Mouse (Mus musculus) forebrain, embryonic 13.5 days (tissue): ENCODE results near the gene Krt88. TPM values are rescaled to one million over a fixed set of nuclear protein-coding genes. Genes with fewer than 3 reads are reported as not detected.

Experiments used
- ATAC-seq: fragments of 200-750 bp; cut with Nextera tagmentation; 2 replicates; pipeline ENCODE4 v1.8.0; 2017
- H3K27ac ChIP-seq: fragments of 300-500 bp; sonication (generic); 2 replicates; pipeline ENCODE4 v1.5.1; 2015; ENCODE audit warnings: inconsistent platforms, mild to moderate bottlenecking, moderate library complexity
- H3K27me3 ChIP-seq: fragments of 300-500 bp; sonication (generic); 2 replicates; pipeline ENCODE4 v1.6.1; 2015; ENCODE audit warnings: mild to moderate bottlenecking, inconsistent platforms
- H3K36me3 ChIP-seq: fragments of 300-500 bp; sonication (generic); 2 replicates; pipeline ENCODE4 v1.6.1; 2015; ENCODE audit warnings: mild to moderate bottlenecking, inconsistent platforms; ENCODE audit not compliant: poor library complexity, severe bottlenecking
- H3K4me1 ChIP-seq: fragments of 300-500 bp; sonication (generic); 2 replicates; pipeline ENCODE4 v1.6.1; 2015; ENCODE audit warnings: inconsistent platforms
- H3K4me2 ChIP-seq: fragments of 300-500 bp; sonication (generic); 2 replicates; pipeline ENCODE4 v1.6.1; 2015; ENCODE audit warnings: inconsistent platforms, mild to moderate bottlenecking, moderate library complexity
- H3K4me3 ChIP-seq: fragments of 300-500 bp; sonication (generic); 2 replicates; pipeline ENCODE4 v1.5.1; 2015; ENCODE audit warnings: mild to moderate bottlenecking, inconsistent platforms
- H3K9ac ChIP-seq: fragments of 300-500 bp; sonication (generic); 2 replicates; pipeline ENCODE4 v1.6.1; 2015; ENCODE audit warnings: mild to moderate bottlenecking, inconsistent platforms
- H3K9me3 ChIP-seq: fragments of 300-500 bp; sonication (generic); replicated peaks from 2 replicates; pipeline ENCODE4 v1.6.1; 2016; ENCODE audit warnings: inconsistent platforms
- WGBS: fragments of 180-500 bp; shearing (Covaris S2); methylation state at CpG from one replicate; pipeline ENCODE4 v1.1.7; 2015; 5-methylcytosine and 5-hydroxymethylcytosine counted together
- polyA plus RNA-seq: library from polyadenylated mRNA; unstranded; fragments of >200 nt; fragmentation: Nextera tagmentation; extraction: Ambion mirVana; gene quantifications from 2 replicates; pipeline ENCODE4 v1.2.1, GENCODE M21; 2015

Krt88 gene
- polyA plus RNA-seq, 1 experiment from 2014 or later = not detected

- ATAC-seq = no peak
- H3K4me3 ChIP-seq = peak overlapping the region; percentile 33
- H3K9me3 ChIP-seq = no peaks in the 10 kb centered on the region
- no peak overlapping the region for H3K27ac ChIP-seq
- H3K9ac ChIP-seq = peak overlapping the region; percentile 5; the same call in 1 of the 2 replicates
- 0 out of 2 replicates have a peak, but pooled peaks cover 6% of the 10 kb centered on the region for H3K27me3 ChIP-seq
- H3K4me1 ChIP-seq = peaks cover 11% of the 10 kb centered on the region
- WGBS = 29% methylated on average over 11 of the region's 11 CpGs
- peak overlapping the region; percentile 66 for H3K4me2 ChIP-seq
- no peaks in the 10 kb centered on the region for H3K36me3 ChIP-seq
These were observed 32.1 kb downstream of the Krt88 start for GRCm38 (mm10) chr15:101479666-101480060.

- no peak overlapping the region for H3K9ac ChIP-seq
- H3K27me3 ChIP-seq = 0 out of 2 replicates have a peak, but pooled peaks cover 6% of the 10 kb centered on the region
- H3K4me2 ChIP-seq = no peak overlapping the region
- no peak for ATAC-seq
- no peaks in the 10 kb centered on the region for H3K9me3 ChIP-seq
- no peaks in the 10 kb centered on the region for H3K36me3 ChIP-seq
- WGBS = 49% methylated on average over 4 of the region's 4 CpGs
- H3K4me1 ChIP-seq = peaks cover 11% of the 10 kb centered on the region
- H3K4me3 ChIP-seq = no peak overlapping the region
- no peak overlapping the region for H3K27ac ChIP-seq
These were observed 34.5 kb downstream of the Krt88 start for GRCm38 (mm10) chr15:101482056-101482455.

- H3K9me3 ChIP-seq = no peaks in the 10 kb centered on the region
- 0 out of 2 replicates have a peak, but pooled peaks cover 3% of the 10 kb centered on the region for H3K27me3 ChIP-seq
- no peak for ATAC-seq
- peaks cover 11% of the 10 kb centered on the region for H3K4me1 ChIP-seq
- H3K9ac ChIP-seq = no peak overlapping the region
- H3K36me3 ChIP-seq = no peaks in the 10 kb centered on the region
- no peak overlapping the region for H3K4me3 ChIP-seq
- H3K27ac ChIP-seq = no peak overlapping the region
- H3K4me2 ChIP-seq = no peak overlapping the region
- 78% methylated on average over 1 of the region's 1 CpGs for WGBS
These were observed 36.1 kb downstream of the Krt88 start for GRCm38 (mm10) chr15:101483646-101484045.

- 87% methylated on average over 1 of the region's 1 CpGs for WGBS
These were observed 37.4 kb downstream of the Krt88 start for GRCm38 (mm10) chr15:101484939-101485338.

GRCm38 (mm10) chr15:101485911-101486635, 38.5 kb downstream of the Krt88 start:
- H3K27me3 ChIP-seq = no peaks in the 10 kb centered on the region
- H3K36me3 ChIP-seq = no peaks in the 10 kb centered on the region
- no peaks in the 10 kb centered on the region for H3K4me1 ChIP-seq
- no peak overlapping the region for H3K4me3 ChIP-seq
- no peaks in the 10 kb centered on the region for H3K9me3 ChIP-seq
- no peak overlapping the region for H3K4me2 ChIP-seq
- no peak overlapping the region for H3K9ac ChIP-seq
- no peak for ATAC-seq
- 81% methylated on average over 11 of the region's 11 CpGs for WGBS
- no peak overlapping the region for H3K27ac ChIP-seq

More at GRCm38 (mm10) chr15:101484939-101485338, 37.4 kb downstream of the Krt88 start:
- no peaks in the 10 kb centered on the region for H3K9me3 ChIP-seq
- no peak overlapping the region for H3K4me3 ChIP-seq
- H3K36me3 ChIP-seq = no peaks in the 10 kb centered on the region
- H3K27ac ChIP-seq = no peak overlapping the region
- no peak overlapping the region for H3K9ac ChIP-seq
- H3K27me3 ChIP-seq = no peaks in the 10 kb centered on the region
- H3K4me2 ChIP-seq = no peak overlapping the region
- no peak for ATAC-seq
- no peaks in the 10 kb centered on the region for H3K4me1 ChIP-seq

GRCm38 (mm10) chr15:101491431-101491830, 43.9 kb downstream of the Krt88 start, which contains the start of gene Krt83:
Krt83 (minus strand) TSS chr15:101491512.
- no peak within 1 kb of the TSS for H3K9ac ChIP-seq
- no peak within 1 kb of the TSS for H3K27ac ChIP-seq
- H3K4me1 ChIP-seq = no peaks in the 10 kb centered on the region
- no peaks in the 10 kb centered on the region for H3K36me3 ChIP-seq
- H3K4me2 ChIP-seq = no peak within 1 kb of the TSS
- no peaks in the 10 kb centered on the region for H3K27me3 ChIP-seq
- WGBS = 61% methylated on average over 6 of the region's 6 CpGs
- no peak within 1 kb of the TSS for H3K4me3 ChIP-seq
- H3K9me3 ChIP-seq = no peaks in the 10 kb centered on the region
- ATAC-seq = no peak

- Histone ChIP-seq H3K9me3 (no peaks in the 10 kb centered on the region), H3K4me1 (no peaks in the 10 kb centered on the region), H3K9ac (no peak overlapping the region), H3K4me2 (no peak overlapping the region), H3K4me3 (no peak overlapping the region), H3K36me3 (no peaks in the 10 kb centered on the region), H3K27ac (no peak overlapping the region), H3K27me3 (no peaks in the 10 kb centered on the region)
- no peak for ATAC-seq
- 78% methylated on average over 8 of the region's 8 CpGs for WGBS
These were observed 45.2 kb downstream of the Krt88 start for GRCm38 (mm10) chr15:101492718-101493117.

GRCm38 (mm10) chr15:101493713-101494112, 46.2 kb downstream of the Krt88 start:
- H3K9ac ChIP-seq = no peak overlapping the region
- H3K27me3 ChIP-seq = no peaks in the 10 kb centered on the region
- WGBS = 94% methylated on average over 6 of the region's 6 CpGs
- no peaks in the 10 kb centered on the region for H3K9me3 ChIP-seq
- no peak overlapping the region for H3K4me2 ChIP-seq
- no peak for ATAC-seq
- no peak overlapping the region for H3K4me3 ChIP-seq
- no peak overlapping the region for H3K27ac ChIP-seq
- H3K4me1 ChIP-seq = no peaks in the 10 kb centered on the region
- H3K36me3 ChIP-seq = no peaks in the 10 kb centered on the region

GRCm38 (mm10) chr15:101494203-101494602, 46.7 kb downstream of the Krt88 start:
- H3K27me3 ChIP-seq = no peaks in the 10 kb centered on the region
- no peak overlapping the region for H3K4me3 ChIP-seq
- H3K27ac ChIP-seq = no peak overlapping the region
- H3K9me3 ChIP-seq = no peaks in the 10 kb centered on the region
- WGBS = 55% methylated on average over 1 of the region's 1 CpGs
- H3K36me3 ChIP-seq = no peaks in the 10 kb centered on the region
- H3K9ac ChIP-seq = no peak overlapping the region
- no peak for ATAC-seq
- H3K4me2 ChIP-seq = no peak overlapping the region
- no peaks in the 10 kb centered on the region for H3K4me1 ChIP-seq

GRCm38 (mm10) chr15:101495266-101495665, 47.7 kb downstream of the Krt88 start:
- Histone ChIP-seq H3K4me3 (no peak overlapping the region), H3K36me3 (no peaks in the 10 kb centered on the region), H3K9me3 (no peaks in the 10 kb centered on the region), H3K4me2 (no peak overlapping the region), H3K9ac (no peak overlapping the region), H3K27me3 (no peaks in the 10 kb centered on the region), H3K27ac (no peak overlapping the region), H3K4me1 (no peaks in the 10 kb centered on the region)
- no peak for ATAC-seq
- WGBS = 81% methylated on average over 8 of the region's 8 CpGs

GRCm38 (mm10) chr15:101497181-101497580, 49.6 kb downstream of the Krt88 start:
- no peak for ATAC-seq
- no peaks in the 10 kb centered on the region for H3K9me3 ChIP-seq
- H3K4me3 ChIP-seq = no peak overlapping the region
- H3K27me3 ChIP-seq = no peaks in the 10 kb centered on the region
- H3K36me3 ChIP-seq = no peaks in the 10 kb centered on the region
- no peaks in the 10 kb centered on the region for H3K4me1 ChIP-seq
- H3K9ac ChIP-seq = no peak overlapping the region
- WGBS = 68% methylated on average over 2 of the region's 2 CpGs
- no peak overlapping the region for H3K27ac ChIP-seq
- H3K4me2 ChIP-seq = no peak overlapping the region
